Mouse (Mus musculus) small intestine, adult 2 months (tissue): ENCODE measurements around the gene Slc11a2.

Experiments
- CTCF ChIP-seq: fragments of 200-500 bp; IDR thresholded peaks from 2 replicates; pipeline ENCODE4 v1.5.1; 2012; ENCODE audit warnings: low read depth, mild to moderate bottlenecking, control low read depth, inconsistent platforms, low read length, moderate library complexity, mixed read lengths; ENCODE audit not compliant: insufficient replicate concordance, insufficient read length; ENCODE audit errors: extremely low read depth
- POLR2A ChIP-seq: fragments of 200-500 bp; IDR thresholded peaks from 2 replicates; pipeline ENCODE4 v1.6.1; 2012; ENCODE audit warnings: low read depth, mild to moderate bottlenecking, control low read depth, inconsistent platforms, low read length, moderate library complexity

DNA sequence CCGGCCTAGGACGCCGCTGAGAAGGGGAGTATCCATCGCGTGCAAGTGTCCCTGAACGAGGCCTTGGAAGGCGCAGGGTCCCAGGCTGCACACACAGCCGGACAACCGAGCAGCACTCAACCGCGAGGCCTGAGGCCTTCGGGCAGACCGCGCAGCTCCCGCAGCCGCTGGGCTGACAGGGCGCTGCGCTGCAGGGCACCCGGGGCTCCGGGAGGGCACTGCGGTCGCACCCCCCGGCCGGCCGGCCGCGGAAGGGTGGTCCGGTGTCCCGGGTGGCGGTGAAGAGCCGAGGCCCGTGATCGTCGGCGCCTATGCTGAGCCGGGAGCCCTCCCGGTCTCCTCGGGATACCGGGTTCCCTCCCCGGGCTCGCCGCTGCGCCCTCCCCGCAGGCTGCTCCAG, 2.4 kb downstream of the Slc11a2 start:
- TF ChIP-seq CTCF (no peak), POLR2A (no peak)
